Mouse (Mus musculus) hindbrain, embryonic 16.5 days (tissue): Measurements from ENCODE around the gene Gm10644. TPM values are rescaled to one million over a fixed set of nuclear protein-coding genes. Genes with fewer than 3 reads are reported as not detected.

Source experiments
- ATAC-seq: fragments of 200-750 bp; cut with Nextera tagmentation; 2 replicates; pipeline ENCODE4 v1.8.0; 2017; ENCODE audit warnings: moderate TSS enrichment, moderate library complexity
- H3K27ac ChIP-seq: fragments of 300-500 bp; sonication (generic); 2 replicates; pipeline ENCODE4 v1.5.1; 2014; ENCODE audit warnings: low read depth, mild to moderate bottlenecking, control low read depth, low read length, moderate library complexity
- H3K27me3 ChIP-seq: fragments of 300-500 bp; sonication (generic); replicated peaks from 2 replicates; pipeline ENCODE4 v1.6.1; 2014; ENCODE audit warnings: low read length; ENCODE audit not compliant: control insufficient read depth, insufficient read depth
- H3K36me3 ChIP-seq: fragments of 300-500 bp; sonication (generic); 2 replicates; pipeline ENCODE4 v1.6.1; 2014; ENCODE audit warnings: mild to moderate bottlenecking, low read length, moderate library complexity, mixed read lengths; ENCODE audit not compliant: control insufficient read depth, insufficient read depth
- H3K4me1 ChIP-seq: fragments of 300-500 bp; sonication (generic); 2 replicates; pipeline ENCODE4 v1.6.1; 2014; ENCODE audit warnings: low read depth, low read length; ENCODE audit not compliant: control insufficient read depth, insufficient read depth
- H3K4me2 ChIP-seq: fragments of 300-500 bp; sonication (generic); 2 replicates; pipeline ENCODE4 v1.6.1; 2014; ENCODE audit warnings: mild to moderate bottlenecking, low read length, control low read depth, moderate library complexity
- H3K4me3 ChIP-seq: fragments of 300-500 bp; sonication (generic); 2 replicates; pipeline ENCODE4 v1.5.1; 2014; ENCODE audit warnings: mild to moderate bottlenecking, low read length, control low read depth, moderate library complexity
- H3K9ac ChIP-seq: fragments of 300-500 bp; sonication (generic); 2 replicates; pipeline ENCODE4 v1.6.1; 2014; ENCODE audit warnings: low read depth, mild to moderate bottlenecking, control low read depth, low read length, moderate library complexity
- H3K9me3 ChIP-seq: fragments of 300-500 bp; sonication (generic); 2 replicates; pipeline ENCODE4 v1.6.1; 2014; ENCODE audit warnings: mild to moderate bottlenecking, low read length, moderate library complexity; ENCODE audit not compliant: control insufficient read depth
- WGBS: fragments of 180-500 bp; shearing (Covaris S2); extraction: QIAGEN DNeasy Blood & Tissue Kit; methylation state at CpG from one replicate; pipeline ENCODE4 v1.1.7; 2014; 5-methylcytosine and 5-hydroxymethylcytosine counted together
- polyA plus RNA-seq: library from polyadenylated mRNA; unstranded; fragments of >200 nt; fragmentation: Nextera tagmentation; extraction: Ambion mirVana; gene quantifications from 2 replicates; pipeline ENCODE4 v1.2.1, GENCODE M21; 2015

Gm10644 gene
- 0.97 and 0.98 TPM in 2 replicates for polyA plus RNA-seq

DNA sequence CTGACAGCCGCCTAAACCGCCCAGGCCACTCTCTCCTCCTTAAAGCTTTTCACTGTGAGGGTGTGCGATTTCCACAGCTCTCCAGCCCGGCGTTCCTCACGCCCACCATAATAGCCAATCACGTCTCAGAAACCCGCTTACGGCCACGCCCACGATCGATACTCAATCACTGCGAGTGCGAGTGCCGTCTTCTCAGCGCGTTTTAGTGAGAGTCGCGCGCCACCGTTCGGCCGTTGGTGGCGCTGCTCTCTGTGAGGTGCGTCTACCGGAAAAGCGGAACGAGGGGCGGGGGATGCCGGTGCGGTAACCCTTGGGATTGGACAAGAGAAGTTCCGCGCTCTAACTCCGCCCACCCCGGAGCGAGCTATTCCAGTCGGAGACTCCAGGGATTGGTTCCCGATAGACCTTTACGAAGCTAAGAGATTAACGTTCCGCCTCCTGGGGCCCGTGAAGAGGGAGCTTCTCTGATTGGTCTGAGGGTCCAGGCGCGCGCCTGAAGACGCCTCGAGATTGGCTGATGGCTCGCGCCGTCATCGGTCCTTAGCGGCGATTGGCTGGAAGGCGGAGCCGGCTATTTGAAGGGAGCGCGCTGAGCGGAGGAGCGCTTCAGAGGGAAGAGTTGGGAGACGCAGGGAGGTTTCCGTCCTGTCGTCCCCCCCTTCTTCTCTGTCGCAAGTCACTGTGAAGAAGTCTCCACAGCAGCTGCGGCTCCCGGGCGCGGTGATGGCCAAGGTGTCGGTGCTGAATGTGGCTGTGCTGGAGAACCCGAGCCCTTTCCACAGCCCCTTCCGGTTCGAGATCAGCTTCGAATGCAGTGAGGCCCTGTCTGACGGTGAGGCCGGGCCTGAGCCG, at the start of gene Gm10644, which contains the start of gene Asf1b:
TSS of gene Gm10644 (minus strand) at position 100 of the 852 bp plus-strand sequence.
TSS of gene Asf1b (plus strand) at position 402 of the 852 bp plus-strand sequence.
- peak within 1 kb of the TSS; percentile 79 for H3K4me2 ChIP-seq
- H3K27ac ChIP-seq, result peak within 1 kb of the TSS; percentile 76
- no peaks in the 10 kb centered on the region for H3K36me3 ChIP-seq
- WGBS, result under 1% methylated on average over 66 of the region's 75 CpGs
- peak within 1 kb of the TSS; percentile 57 for H3K4me3 ChIP-seq
- peak; percentile 100 for ATAC-seq
- H3K9me3 ChIP-seq, result no peaks in the 10 kb centered on the region
- H3K4me1 ChIP-seq, result peaks cover 6% of the 10 kb centered on the region
- no peaks in the 10 kb centered on the region for H3K27me3 ChIP-seq
- H3K9ac ChIP-seq, result peak within 1 kb of the TSS; percentile 58

DNA sequence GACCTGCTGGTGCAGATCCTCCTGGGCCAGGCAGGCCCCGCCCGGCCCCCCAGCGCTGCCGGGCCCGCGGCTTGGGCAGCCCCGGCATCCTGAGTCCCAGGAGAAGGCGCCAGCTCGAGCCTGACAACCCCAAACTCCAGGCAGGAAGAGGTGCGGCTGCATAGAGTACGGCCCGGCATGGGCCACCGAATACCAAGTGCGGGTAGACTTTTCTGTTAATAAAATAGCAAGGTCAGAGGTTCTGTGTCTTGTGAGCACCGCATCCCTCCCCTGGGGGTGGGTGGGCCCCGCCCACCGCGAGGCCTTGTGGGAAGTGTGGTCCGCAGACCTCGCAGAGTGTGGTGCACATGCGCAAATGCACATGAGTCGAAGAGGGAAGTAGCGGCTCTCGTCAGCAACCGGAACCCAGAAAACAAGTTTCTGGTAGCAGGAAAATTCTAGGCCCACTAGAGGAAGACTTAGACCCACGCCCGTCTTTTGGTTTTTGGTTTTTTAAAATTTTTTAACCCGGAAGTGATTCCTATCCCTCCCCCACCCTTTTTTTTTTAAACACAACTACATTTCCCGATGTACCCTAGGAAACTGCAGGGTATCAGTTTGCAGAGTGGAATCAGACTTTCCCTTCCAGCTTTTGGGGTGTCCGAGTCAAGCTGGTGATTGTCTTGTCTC, 49.7 kb upstream of the Gm10644 start:
- Histone ChIP-seq H3K9me3 (no peaks in the 10 kb centered on the region), H3K4me1 (peaks cover 16% of the 10 kb centered on the region), H3K36me3 (no peaks in the 10 kb centered on the region; the same call in 1 of the 2 replicates), H3K4me2 (peak overlapping the region; percentile 83), H3K27ac (peak overlapping the region; percentile 52; the same call in 1 of the 2 replicates), H3K9ac (peak overlapping the region; percentile 76), H3K4me3 (peak overlapping the region; percentile 56), H3K27me3 (no peaks in the 10 kb centered on the region; the same call in 1 of the 2 replicates)
- under 1% methylated on average over 30 of the region's 30 CpGs for WGBS
- ATAC-seq, result peak; percentile 84

DNA sequence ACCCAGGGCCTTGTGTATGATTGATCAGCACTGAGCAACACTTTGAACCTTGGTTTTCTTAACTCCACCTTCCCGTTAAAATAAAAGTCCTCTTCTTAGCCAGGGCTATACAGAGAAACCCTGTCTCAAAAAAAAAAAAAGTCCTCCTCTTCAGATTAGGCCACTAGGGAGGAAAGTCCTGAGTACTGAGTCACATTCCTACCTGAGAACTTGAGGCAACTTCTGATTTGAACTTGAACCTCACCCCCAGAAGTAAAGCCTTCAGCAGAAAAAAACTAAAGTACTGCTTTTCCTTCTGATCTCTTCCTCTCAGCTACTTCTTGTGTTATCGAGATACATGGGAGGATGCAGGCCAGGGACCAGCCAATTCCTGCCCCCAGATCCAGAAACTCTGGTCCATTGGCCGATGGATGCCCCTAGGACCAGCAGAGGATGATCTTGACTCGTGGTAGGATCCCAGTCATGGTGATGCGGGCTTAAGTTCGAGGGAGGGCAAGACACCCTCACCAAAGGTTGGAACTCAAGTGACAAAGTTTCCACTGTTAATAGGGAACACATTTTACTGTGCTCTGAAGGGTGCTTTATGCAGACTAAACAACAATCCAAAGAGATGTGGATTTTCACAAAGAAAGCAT, 48.7 kb upstream of the Gm10644 start:
- Histone ChIP-seq H3K27ac (no peak overlapping the region), H3K4me1 (peaks cover 26% of the 10 kb centered on the region), H3K27me3 (no peaks in the 10 kb centered on the region; the same call in 1 of the 2 replicates), H3K4me3 (peak overlapping the region; percentile 56), H3K9me3 (no peaks in the 10 kb centered on the region), H3K9ac (peak overlapping the region; percentile 76), H3K4me2 (peak overlapping the region; percentile 83), H3K36me3 (no peaks in the 10 kb centered on the region; the same call in 1 of the 2 replicates)
- 77% methylated on average over 6 of the region's 6 CpGs for WGBS
- ATAC-seq, result no peak

DNA sequence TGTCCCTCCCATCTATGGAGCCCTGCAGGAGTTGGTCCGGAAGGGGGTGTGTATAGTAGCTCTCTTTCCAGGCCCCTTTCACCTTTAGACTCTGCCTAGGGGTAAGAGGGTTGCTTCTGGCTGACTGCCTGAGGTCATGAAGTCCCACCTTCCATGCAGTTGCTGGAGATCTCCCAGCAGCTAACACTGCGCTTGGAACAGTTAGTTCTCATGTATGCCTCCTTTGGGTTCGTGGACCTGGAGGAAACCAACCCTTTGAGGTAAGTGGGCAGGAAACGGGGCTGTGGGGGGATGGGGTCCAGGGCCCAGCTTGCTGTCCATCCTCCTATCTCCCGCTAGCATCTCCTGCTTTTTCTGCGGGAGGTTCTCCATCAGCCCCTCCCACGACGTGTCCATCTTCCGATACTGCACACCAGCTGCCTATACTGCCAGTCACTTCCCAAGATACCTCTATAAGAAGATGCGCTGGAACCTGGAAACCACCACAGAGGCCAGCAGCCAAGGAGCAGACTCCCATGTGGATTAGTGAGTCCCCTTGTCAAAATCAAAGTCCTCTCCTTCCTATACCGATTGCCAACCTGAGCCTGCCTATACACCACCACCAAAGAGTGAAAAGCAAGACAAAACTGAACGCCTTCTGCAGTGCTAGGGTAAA, 48.1 kb upstream of the Gm10644 start:
- Histone ChIP-seq H3K9ac (no peak overlapping the region), H3K27ac (no peak overlapping the region), H3K9me3 (no peaks in the 10 kb centered on the region), H3K4me2 (no peak overlapping the region), H3K36me3 (no peaks in the 10 kb centered on the region; the same call in 1 of the 2 replicates), H3K27me3 (no peaks in the 10 kb centered on the region; the same call in 1 of the 2 replicates), H3K4me1 (peaks cover 27% of the 10 kb centered on the region), H3K4me3 (no peak overlapping the region)
- ATAC-seq, result no peak
- WGBS, result 50% methylated on average over 12 of the region's 12 CpGs

DNA sequence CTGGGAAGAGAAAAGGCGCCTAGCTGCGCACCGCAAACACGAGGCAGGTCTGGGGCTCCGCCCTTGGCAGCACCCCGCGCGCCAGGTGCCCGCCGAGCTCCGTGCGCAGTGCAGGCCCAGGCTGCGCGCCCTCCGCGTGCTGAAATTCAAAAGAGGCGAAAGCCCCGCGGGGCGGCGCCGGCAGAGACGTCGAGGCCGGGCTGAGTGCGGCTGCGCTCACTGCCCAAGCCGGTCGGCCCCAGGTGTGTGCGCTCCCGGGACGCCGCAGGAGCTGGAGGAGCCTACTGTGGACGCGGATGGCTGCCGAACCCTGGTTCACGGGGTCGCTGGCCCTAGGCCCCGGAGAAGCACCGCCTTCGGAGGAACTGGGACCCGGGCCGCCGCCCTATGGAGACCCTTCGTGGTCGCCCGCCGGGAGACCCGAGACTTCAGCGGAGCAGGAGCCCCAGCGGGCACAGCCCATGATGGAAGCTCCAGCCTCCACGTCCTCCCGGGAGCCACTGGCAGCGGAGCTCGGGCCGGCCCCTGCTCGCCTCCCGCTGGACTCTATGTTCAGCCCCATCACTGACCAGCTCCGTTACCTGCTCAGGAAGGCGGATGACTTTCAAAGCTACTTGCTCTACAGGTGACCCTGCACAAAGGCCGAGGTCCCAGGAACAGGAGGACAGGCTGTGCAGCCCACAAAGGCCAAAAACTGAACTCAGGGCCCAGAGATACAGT, 46.4 kb upstream of the Gm10644 start, which contains the start of gene 1700067K01Rik:
TSS of gene 1700067K01Rik (plus strand) at position 222 of the 720 bp plus-strand sequence.
- H3K36me3 ChIP-seq, result no peaks in the 10 kb centered on the region; the same call in 1 of the 2 replicates
- 21% methylated on average over 60 of the region's 61 CpGs for WGBS

GRCm38 (mm10) chr8:83999825-84000224, 44.8 kb upstream of the Gm10644 start:
- ATAC-seq, result no peak
- Histone ChIP-seq H3K27me3 (no peaks in the 10 kb centered on the region; the same call in 1 of the 2 replicates), H3K4me2 (no peak overlapping the region), H3K27ac (no peak overlapping the region), H3K36me3 (no peaks in the 10 kb centered on the region; the same call in 1 of the 2 replicates), H3K4me1 (peaks cover 28% of the 10 kb centered on the region), H3K9me3 (no peaks in the 10 kb centered on the region), H3K9ac (no peak overlapping the region), H3K4me3 (no peak overlapping the region)
- 94% methylated on average over 2 of the region's 2 CpGs for WGBS

More for the DNA sequence above, 46.4 kb upstream of the Gm10644 start, which contains the start of gene 1700067K01Rik:
- Histone ChIP-seq H3K4me1 (peaks cover 29% of the 10 kb centered on the region), H3K4me3 (no peak within 1 kb of the TSS), H3K27me3 (no peaks in the 10 kb centered on the region; the same call in 1 of the 2 replicates), H3K9me3 (no peaks in the 10 kb centered on the region), H3K9ac (0 out of 2 replicates have a peak within 1 kb of the TSS, but pooled peaks have one; percentile 4), H3K27ac (no peak within 1 kb of the TSS), H3K4me2 (peak within 1 kb of the TSS; percentile 22; the same call in 1 of the 2 replicates)
- ATAC-seq, result no peak

- no peaks in the 10 kb centered on the region; the same call in 1 of the 2 replicates for H3K27me3 ChIP-seq
- no peaks in the 10 kb centered on the region; the same call in 1 of the 2 replicates for H3K36me3 ChIP-seq
- H3K4me3 ChIP-seq, result peak overlapping the region; percentile 82
- H3K4me2 ChIP-seq, result peak overlapping the region; percentile 76
- peak overlapping the region; percentile 87 for H3K9ac ChIP-seq
- WGBS, result 63% methylated on average over 16 of the region's 16 CpGs
- no peak overlapping the region for H3K27ac ChIP-seq
- peaks cover 26% of the 10 kb centered on the region for H3K4me1 ChIP-seq
- ATAC-seq, result no peak
- H3K9me3 ChIP-seq, result no peaks in the 10 kb centered on the region
Measured at GRCm38 (mm10) chr8:83999057-83999705, 44.2 kb upstream of the Gm10644 start.
